Mouse (Mus musculus) spleen, postnatal 14 days (tissue): Measurements from ENCODE around the gene Hcls1.

ENCODE experiments used
- DNase-seq, 2 experiments: peaks; one replicate each; pipeline ENCODE4 v3.0.0; 2021 to 2022; ENCODE audit warnings: low spot score in 2 of 2

Hcls1 gene

DNA sequence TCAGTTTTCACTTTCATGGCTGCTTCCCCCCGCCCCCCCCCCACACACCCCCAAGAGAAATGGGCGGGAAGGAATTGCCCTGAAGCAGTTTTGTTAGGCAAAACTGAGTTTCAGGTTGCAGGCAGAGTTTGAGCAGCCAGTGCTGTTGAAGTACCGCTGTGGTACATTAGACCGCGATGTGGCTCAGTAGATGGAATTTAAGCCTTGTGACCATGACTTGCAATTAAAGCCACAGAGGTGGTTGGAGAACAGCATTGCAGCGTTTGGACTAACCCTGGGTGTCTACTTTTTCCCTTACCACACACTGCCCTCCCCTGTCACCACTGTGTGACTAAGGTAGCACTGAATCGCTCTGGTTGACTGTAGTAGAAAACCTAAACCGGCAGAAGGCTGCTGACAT is 54.7 kb downstream of the Hcls1 start:
- DNase-seq = no peak

- DNase-seq = no peak
Observed at GRCm38 (mm10) chr16:36989999-36990625, 55.3 kb downstream of the Hcls1 start, which contains the start of gene Fbxo40. Fbxo40 (minus strand) TSS chr16:36990467.

- no peak for DNase-seq
Observed at GRCm38 (mm10) chr16:36997650-36998049, 62.9 kb downstream of the Hcls1 start.

DNA sequence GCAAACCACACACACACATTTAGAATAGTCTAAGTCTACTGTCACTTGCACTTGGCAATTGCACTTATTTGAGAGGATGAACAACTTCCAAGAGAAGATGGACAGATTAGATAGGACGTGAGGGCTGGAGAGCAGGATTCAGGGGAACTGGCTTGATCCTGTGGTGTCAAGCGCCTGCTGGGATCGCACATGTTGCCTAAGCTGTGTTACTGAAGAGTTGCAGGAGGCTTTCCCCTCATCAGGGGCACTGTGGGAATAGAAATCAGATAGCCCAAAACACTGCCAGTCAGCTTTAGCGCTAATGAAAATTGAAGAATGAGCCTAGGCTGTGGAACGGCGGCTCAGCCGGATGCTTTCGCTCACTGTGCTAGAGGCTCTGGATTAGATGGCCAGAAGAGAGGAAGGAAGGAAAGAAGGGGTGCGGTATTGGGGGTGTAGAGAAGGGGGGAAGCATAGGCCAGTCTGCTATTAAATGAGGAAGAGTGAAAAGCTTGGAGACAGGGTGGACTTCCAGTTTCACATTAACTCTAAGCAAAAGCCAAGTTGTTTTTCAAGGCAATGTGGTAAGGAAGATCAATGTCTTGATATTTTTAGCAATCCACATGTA is 64.7 kb downstream of the Hcls1 start:
- DNase-seq = no peak

DNA sequence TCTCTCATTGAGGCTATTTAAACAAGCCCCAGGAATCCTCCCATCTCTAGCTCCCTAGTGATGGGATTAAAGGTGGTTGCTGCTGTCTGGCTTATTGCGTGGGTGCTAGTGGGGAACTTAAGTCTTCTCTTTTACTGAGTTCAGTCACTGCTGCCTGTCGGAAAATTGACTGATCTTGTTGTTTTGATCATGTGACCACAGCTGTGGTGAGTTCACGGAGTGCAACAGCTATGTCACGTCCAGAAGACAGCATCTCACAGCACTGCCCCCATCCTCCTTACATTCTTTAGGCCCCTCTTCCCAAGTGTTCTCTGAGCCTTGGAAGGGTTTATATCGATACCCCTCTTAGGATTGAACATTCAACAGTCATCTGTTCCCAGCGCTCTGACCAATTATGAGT is 74.5 kb downstream of the Hcls1 start:
- no peak for DNase-seq

DNA sequence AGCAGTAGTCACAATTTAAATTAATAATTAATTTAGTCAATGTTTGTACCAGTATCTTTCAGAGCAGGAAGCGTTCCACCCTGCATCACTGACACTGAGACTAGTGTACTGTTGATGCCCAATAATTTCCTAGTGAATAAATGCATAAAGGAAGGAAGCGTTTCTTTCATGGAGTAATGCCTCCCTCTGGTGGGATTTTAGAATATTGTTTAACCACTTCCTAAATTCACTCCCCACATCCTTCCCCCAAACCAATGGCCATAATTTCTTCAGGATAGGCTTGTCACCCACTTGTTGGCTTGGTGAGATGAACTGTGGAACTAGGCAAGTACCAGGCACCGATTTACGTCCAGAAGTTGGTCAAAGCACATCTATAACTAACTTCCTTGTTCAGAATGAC is 75.6 kb downstream of the Hcls1 start:
- no peak for DNase-seq

DNA sequence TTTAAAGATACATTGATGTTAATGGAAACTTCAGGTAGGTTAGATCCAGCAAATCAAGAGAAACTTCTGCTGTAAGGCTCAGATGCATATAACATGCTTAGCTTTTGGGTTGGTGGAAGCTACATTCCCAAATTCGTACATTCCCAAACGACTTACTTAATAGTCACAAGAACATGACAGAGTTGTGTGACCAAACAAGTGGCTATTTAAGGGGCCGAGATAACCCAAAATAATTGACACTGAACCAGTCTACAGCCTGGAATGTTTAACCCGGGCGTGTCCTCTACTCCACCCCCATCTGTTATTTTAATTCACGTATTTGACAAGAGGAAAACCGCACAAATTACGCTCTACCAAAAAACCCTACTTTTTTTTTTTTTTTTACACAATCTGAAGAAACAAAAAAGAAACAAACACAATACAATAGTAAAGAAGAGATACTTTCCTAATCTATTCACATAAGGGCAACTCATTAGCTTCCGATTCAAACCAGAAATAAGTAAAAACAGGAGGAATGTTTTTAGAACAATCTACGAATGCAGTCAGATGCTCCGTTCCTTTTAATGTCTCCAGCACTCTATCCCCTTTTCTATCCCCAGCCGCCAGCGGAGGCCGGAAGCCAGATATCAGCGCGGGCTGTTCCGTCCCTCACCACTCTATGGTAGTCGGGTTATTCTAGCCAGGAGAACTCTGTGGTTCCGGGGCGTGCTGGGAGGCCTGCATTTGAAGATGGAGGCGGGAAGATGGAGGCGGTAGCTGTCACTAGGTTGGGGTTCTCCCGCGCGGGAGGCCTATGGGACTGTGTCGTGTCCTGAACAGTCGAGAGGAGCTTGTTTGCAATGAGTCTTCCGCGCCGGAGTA is 76.5 kb downstream of the Hcls1 start, which contains the start of gene Polq:
Gene Polq, plus strand, starts transcription at position 726 of the 861 bp plus-strand sequence.
- peak; percentile 84 to 92 for DNase-seq

DNA sequence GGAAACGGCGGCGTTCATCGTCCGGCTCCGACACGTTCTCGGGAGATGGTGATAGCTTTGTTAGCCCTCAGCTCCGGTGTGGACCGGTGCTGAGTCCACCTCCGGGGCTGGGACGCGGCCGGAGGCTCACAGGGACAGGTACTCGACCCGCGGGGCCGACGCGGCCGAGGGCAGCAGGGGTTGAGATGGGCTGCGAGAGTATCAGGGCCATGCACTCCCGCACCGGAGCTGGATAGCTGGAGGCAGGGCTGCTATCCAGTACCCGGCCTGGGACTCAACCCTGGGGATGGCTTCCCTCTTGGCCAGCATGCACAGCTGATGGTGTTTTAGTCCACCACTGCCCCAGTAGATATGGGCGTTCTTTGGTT is 77.1 kb downstream of the Hcls1 start:
- no peak for DNase-seq

DNA sequence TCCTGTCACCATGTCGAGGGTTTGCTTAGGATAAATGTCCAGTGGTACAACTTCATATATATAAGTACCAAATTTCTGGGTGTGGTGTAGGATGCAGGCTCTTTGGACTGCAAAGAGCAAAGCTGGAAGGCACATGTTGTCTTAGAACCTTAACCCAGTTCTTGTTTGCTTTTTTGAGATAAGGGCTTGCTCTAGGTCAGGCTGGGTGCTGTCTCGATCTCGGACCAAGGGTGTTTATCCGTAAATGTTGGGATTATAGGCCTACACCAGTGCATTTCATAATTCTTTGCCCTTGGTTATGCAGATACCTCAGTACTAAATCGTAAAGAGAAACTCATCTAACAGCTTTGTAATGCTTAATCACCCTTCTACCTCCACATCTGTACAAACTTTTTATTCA is 77.6 kb downstream of the Hcls1 start:
- DNase-seq = no peak
